Mouse (Mus musculus) small intestine, adult 2 months (tissue): ENCODE data around the gene Erp29. TPM values are rescaled to one million over a fixed set of nuclear protein-coding genes. Genes with fewer than 3 reads are reported as not detected.

Source experiments
- H3K27ac ChIP-seq: fragments of 200-500 bp; 2 replicates; pipeline ENCODE4 v1.5.1; 2012; ENCODE audit warnings: low read depth, low read length, control low read depth, inconsistent platforms; ENCODE audit not compliant: insufficient read depth
- H3K27me3 ChIP-seq: fragments of 200-500 bp; 2 replicates; pipeline ENCODE4 v1.6.1; 2012; ENCODE audit warnings: mild to moderate bottlenecking, moderate library complexity, low read length, inconsistent platforms; ENCODE audit not compliant: control insufficient read depth, insufficient read depth
- H3K36me3 ChIP-seq: fragments of 200-500 bp; 2 replicates; pipeline ENCODE4 v1.6.1; 2012; ENCODE audit warnings: mild to moderate bottlenecking, low read length, control low read depth, inconsistent platforms; ENCODE audit not compliant: control insufficient read depth, insufficient read depth
- H3K4me1 ChIP-seq: fragments of 200-500 bp; 2 replicates; pipeline ENCODE4 v1.6.1; 2012; ENCODE audit warnings: low read length, inconsistent platforms, mixed read lengths; ENCODE audit not compliant: control insufficient read depth, insufficient read depth, insufficient read length
- H3K4me3 ChIP-seq: fragments of 200-500 bp; 2 replicates; pipeline ENCODE4 v1.5.1; 2012; ENCODE audit warnings: low read depth, mild to moderate bottlenecking, control low read depth, inconsistent platforms, low read length, moderate library complexity
- CTCF ChIP-seq: fragments of 200-500 bp; IDR thresholded peaks from 2 replicates; pipeline ENCODE4 v1.5.1; 2012; ENCODE audit warnings: low read depth, mild to moderate bottlenecking, control low read depth, inconsistent platforms, low read length, moderate library complexity, mixed read lengths; ENCODE audit not compliant: insufficient replicate concordance, insufficient read length; ENCODE audit errors: extremely low read depth
- POLR2A ChIP-seq: fragments of 200-500 bp; IDR thresholded peaks from 2 replicates; pipeline ENCODE4 v1.6.1; 2012; ENCODE audit warnings: low read depth, mild to moderate bottlenecking, control low read depth, inconsistent platforms, low read length, moderate library complexity
- WGBS: fragments of 180-500 bp; shearing (Covaris S2); methylation state at CpG from one replicate; pipeline ENCODE4 v1.1.7; 2018; 5-methylcytosine and 5-hydroxymethylcytosine counted together
- polyA plus RNA-seq: library from polyadenylated mRNA; depleted of rRNA; stranded (reverse); fragments of >200 nt; gene quantifications from 2 replicates; pipeline ENCODE4 v1.2.3, GENCODE M21; 2012

The Erp29 gene
- polyA plus RNA-seq, 1 experiment = 35.6 TPM

DNA sequence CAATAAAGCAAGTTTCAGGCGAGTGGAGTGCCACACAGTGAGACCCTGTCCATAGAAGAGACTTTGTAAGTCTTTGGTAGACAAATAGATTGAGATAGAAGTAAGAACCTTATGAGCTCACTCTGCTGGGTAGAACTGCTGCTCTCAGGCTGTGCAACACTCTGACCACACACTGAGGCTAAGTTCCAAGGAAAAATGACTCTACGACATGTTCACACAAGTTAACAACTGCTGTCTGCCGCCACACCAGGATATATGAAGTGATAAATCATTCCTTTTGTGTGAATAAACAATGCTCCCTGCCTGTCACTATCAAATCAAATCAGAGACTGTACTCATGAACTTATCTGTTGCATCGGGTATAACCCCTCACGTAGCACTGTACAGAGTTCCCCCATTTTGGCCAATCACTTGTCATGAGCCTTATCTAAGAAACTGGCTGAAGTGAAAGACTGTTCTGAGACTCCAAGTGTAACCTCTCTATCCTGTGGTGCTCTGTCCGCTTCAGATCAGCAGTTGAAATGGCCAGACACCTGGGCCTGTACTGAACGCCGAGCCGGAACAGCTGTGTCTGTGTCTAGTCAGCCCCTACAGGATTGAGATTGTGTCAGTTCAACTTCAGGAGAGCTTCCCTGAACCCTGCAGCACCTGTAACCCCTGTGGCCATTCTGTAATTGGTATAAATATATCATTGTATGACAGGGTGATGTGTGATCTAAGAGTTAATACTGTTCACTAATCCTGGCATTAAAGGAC is 3.4 kb upstream of the Erp29 start:
- no peak overlapping the region for H3K27ac ChIP-seq
- no peaks in the 10 kb centered on the region for H3K27me3 ChIP-seq
- no peak overlapping the region for H3K4me3 ChIP-seq
- peaks cover 24% of the 10 kb centered on the region for H3K4me1 ChIP-seq
- TF ChIP-seq POLR2A (no peak), CTCF (no peak)
- 65% methylated on average over 9 of the region's 9 CpGs for whole genome bisulfite sequencing
- H3K36me3 ChIP-seq = no peaks in the 10 kb centered on the region

DNA sequence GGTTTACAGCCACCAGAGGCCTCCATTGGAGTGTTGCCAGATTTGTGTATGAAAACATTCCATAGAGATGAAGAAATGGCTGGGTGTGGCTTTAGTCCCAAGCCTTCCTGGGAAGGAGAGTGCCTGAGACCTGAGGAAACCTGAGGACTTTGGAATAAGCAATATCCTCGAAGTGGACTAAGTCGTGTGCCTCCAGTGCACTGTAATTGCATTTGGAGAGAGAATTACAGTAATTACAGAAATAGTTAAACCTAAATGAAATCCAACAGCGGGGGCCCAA is 2.1 kb upstream of the Erp29 start:
- H3K4me1 ChIP-seq = peaks cover 24% of the 10 kb centered on the region
- no peak overlapping the region for H3K4me3 ChIP-seq
- 16% methylated on average over 3 of the region's 3 CpGs for WGBS
- no peaks in the 10 kb centered on the region for H3K36me3 ChIP-seq
- TF ChIP-seq POLR2A (no peak), CTCF (no peak)
- no peaks in the 10 kb centered on the region for H3K27me3 ChIP-seq
- H3K27ac ChIP-seq = peak overlapping the region; percentile 71

DNA sequence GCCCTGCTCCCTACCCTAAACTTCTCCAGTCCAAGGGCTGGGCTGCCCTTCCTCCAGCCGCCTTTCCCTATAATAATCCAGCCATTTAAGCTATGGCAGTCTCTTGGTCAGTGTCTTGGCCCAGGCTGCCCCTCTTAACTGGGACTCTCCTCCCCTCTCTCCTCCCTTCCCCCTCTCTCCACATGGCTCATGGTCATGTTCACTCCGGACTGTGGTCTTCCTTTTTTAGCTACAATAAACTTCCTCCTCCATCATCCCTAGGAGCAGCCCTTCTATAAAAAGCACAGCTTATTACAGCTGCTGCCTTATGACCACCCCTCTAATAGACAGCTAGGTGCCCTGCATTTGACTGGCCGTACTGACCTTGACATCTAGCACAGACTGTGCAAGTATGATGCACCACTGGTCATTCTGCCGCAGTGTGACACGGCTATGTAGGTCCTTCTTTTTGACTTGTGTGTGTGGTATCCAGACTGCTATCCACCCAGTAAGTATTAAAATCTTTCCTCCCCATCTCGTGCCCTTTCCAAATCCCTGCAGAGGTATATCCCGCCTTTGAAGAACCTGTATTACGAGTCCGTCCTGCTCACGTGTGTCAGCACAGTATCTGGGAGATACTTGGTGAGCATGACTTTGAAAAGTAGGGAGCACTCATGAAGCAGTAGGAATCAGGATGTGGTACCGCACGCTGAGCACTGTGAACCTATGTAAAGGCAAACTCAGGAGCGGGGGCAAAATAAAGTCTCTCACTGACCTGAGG is 1.6 kb upstream of the Erp29 start:
- TF ChIP-seq POLR2A = no peak
- no peak for TF ChIP-seq CTCF
- 37% methylated on average over 13 of the region's 13 CpGs for WGBS
- Histone ChIP-seq H3K4me1 (peaks cover 24% of the 10 kb centered on the region), H3K36me3 (no peaks in the 10 kb centered on the region), H3K4me3 (no peak overlapping the region), H3K27me3 (no peaks in the 10 kb centered on the region), H3K27ac (peak overlapping the region; percentile 71)

DNA sequence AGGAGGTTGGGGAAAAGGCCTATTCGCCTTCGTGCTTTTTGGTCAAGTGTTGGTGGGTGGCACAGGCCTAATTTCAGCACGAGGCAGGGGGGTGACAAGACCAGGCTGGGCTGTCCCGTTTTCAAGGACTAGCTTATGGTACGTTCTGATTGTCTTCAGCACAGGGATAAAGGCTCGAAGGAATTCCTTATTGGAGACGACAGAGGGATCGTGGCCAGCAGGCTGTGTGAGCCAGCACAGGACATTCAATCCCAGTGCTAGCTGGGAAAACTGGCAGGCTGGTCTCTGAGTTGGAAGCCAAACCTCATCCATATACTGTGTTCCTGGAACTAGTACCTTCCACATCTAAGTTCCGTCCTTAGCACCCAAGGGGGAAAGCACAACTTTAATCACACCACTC is 600 bp upstream of the Erp29 start:
- WGBS = 3% methylated on average over 9 of the region's 9 CpGs
- H3K4me3 ChIP-seq = peak overlapping the region; percentile 75
- H3K27me3 ChIP-seq = no peaks in the 10 kb centered on the region
- peak overlapping the region; percentile 86 for H3K27ac ChIP-seq
- H3K4me1 ChIP-seq = peaks cover 24% of the 10 kb centered on the region
- 0 out of 2 replicates have a peak, but pooled peaks cover 2% of the 10 kb centered on the region for H3K36me3 ChIP-seq
- TF ChIP-seq CTCF (no peak), POLR2A (no peak)

DNA sequence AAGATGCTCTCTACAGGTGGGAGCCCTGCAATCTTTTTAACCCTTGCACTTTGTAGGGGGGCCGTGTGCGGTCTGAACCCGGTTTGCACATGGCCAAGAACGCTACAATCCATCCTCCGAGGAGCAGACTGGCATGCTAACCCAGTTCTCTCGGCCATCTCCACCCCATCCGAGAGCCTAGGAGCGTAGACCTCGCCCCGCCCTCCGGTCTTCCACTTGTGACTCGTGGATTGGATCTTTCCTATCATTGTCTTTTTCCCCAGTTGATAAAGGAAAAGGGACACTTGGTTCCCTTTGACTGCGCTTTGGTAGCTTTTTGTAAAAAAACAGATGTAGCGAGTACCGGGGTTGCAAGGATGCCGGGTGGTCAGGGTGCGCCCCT is 671 bp downstream of the Erp29 start, which contains the start of gene Tmem116:
Tmem116 (plus strand) TSS at position 250 of the 382 bp plus-strand sequence.
- 0% methylated on average over 17 of the region's 17 CpGs for WGBS

DNA sequence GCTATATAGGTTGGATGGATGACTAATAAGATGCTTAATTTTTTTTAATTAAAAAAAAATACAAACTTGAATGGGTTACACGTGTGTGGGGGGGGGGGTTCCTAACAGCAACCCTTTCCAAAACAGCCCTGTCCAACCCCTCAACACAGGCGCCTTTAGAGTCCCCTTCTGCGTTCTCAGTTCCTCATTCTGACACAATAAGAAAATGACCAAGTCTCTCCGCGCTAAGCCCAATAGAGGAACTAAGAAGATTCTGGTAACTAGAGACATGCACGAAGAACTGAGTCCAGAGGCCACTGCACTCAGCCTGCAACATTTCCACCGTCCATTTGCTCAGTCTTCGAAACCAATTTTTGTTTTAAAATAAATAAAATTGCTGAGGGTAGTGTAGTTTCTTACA is 1.1 kb downstream of the Erp29 start:
- Histone ChIP-seq H3K4me3 (peak overlapping the region; percentile 87), H3K4me1 (peaks cover 24% of the 10 kb centered on the region)
- WGBS = 8% methylated on average over 8 of the region's 8 CpGs

More for the DNA sequence above, 671 bp downstream of the Erp29 start, which contains the start of gene Tmem116:
- Histone ChIP-seq H3K27ac (peak within 1 kb of the TSS; percentile 87), H3K4me1 (peaks cover 24% of the 10 kb centered on the region), H3K36me3 (peaks cover 12% of the 10 kb centered on the region), H3K27me3 (no peaks in the 10 kb centered on the region), H3K4me3 (peak within 1 kb of the TSS; percentile 87)
- TF ChIP-seq POLR2A (no peak), CTCF (no peak)

DNA sequence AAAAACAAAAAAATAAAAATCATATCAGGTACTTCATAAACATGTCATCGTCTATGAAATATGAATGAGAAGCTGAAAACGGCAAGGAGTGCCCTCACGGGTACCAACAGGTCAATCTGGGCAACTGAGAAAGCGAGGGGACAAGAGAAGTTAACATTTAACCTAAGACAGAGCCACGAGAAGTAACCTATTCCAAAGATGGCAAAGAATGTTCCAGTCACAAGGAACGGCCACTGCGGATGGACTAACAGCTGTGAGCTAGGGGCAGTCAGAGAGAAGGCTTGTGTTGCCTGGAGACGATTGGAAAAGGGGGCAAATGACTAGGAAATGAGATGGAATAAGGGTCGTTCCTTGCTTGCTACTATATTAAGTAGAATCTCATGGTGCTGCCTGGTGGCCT is 1.8 kb downstream of the Erp29 start:
- H3K4me3 ChIP-seq = no peak overlapping the region
- 54% methylated on average over 9 of the region's 9 CpGs for WGBS
- peaks cover 20% of the 10 kb centered on the region for H3K36me3 ChIP-seq
- no peak overlapping the region for H3K27ac ChIP-seq
- no peak for TF ChIP-seq POLR2A
- no peaks in the 10 kb centered on the region for H3K27me3 ChIP-seq
- peaks cover 21% of the 10 kb centered on the region; the same call in 1 of the 2 replicates for H3K4me1 ChIP-seq

More for the DNA sequence above, 1.1 kb downstream of the Erp29 start:
- TF ChIP-seq CTCF = no peak
- no peak for TF ChIP-seq POLR2A
- Histone ChIP-seq H3K27me3 (no peaks in the 10 kb centered on the region), H3K27ac (no peak overlapping the region; the same call in 1 of the 2 replicates), H3K36me3 (peaks cover 15% of the 10 kb centered on the region)
